In genomic region chr9:26383996-26384395, GRCm38 (mm10) we compare ENCODE assay signal across 17 mouse cellular contexts.
DNase-seq lines count a peak whose midpoint lies in the region; ATAC-seq and TF ChIP-seq lines count a peak whose summit lies in the region.
"Had no signal": no experiment of that assay in that cellular context is flagged by ENCODE, and none has a peak within 500 bp of the region (broad histone marks: within the 10 kb centered on the region; RNA-seq: fewer than 3 reads in every experiment).

No protein-coding gene starts in this region.

- no peak overlapping the region for H3K27ac ChIP-seq in forebrain, postnatal 0 days (ENCODE audit: low read depth, low read length)
- H3K27ac ChIP-seq: embryonic facial prominence, embryonic 10.5 days; kidney, embryonic 15.5 days; liver, embryonic 12.5 days; midbrain, embryonic 13.5 days had no signal

- H3K36me3 ChIP-seq in forebrain, postnatal 0 days (ENCODE audit: insufficient read depth), result no peaks in the 10 kb centered on the region
- H3K36me3 ChIP-seq: embryonic facial prominence, embryonic 10.5 days; G1E; kidney, embryonic 15.5 days; liver, embryonic 12.5 days; midbrain, embryonic 13.5 days had no signal

- no peak for TF ChIP-seq CTCF in brain, embryonic 14.5 days (IDR thresholded peaks at IDR 0.05; ENCODE audit: borderline replicate concordance, extremely low read depth, insufficient read depth, insufficient read length)
- TF ChIP-seq CTCF in forebrain, postnatal 0 days (IDR thresholded peaks at IDR 0.05; ENCODE audit: low read depth), result no peak

- DNase-seq in left cerebral cortex, adult 11 months (ENCODE audit: low spot score), result peak; percentile 7
- no peak for DNase-seq in left cerebral cortex, adult 8-10 months (ENCODE audit: low spot score in 2 of 2)
- peak; percentile 80 for DNase-seq in brain, embryonic 14.5 days (ENCODE audit: low read depth)
- peak; percentile 66 for DNase-seq in forebrain, postnatal 0 days
- DNase-seq in layer of hippocampus, postnatal 14 days (ENCODE audit: low spot score in 2 of 2), result peak; percentile 66 to 91
- no peak for DNase-seq in urinary bladder, adult 2 months (ENCODE audit: low spot score)
- no peak for DNase-seq in thymus, postnatal 10 days (ENCODE audit: low spot score in 2 of 2)
- DNase-seq: adrenal gland, postnatal 36 days; gastrocnemius, postnatal 36 days; lung, embryonic 14.5 days; thymus, adult 2 months had no signal

- no peaks in the 10 kb centered on the region for H3K4me1 ChIP-seq in forebrain, postnatal 0 days (ENCODE audit: insufficient read depth)
- H3K4me1 ChIP-seq: embryonic facial prominence, embryonic 10.5 days; kidney, embryonic 15.5 days; liver, embryonic 12.5 days; midbrain, embryonic 13.5 days had no signal

- peak; percentile 83 for ATAC-seq in forebrain, postnatal 0 days
- ATAC-seq: CD4-positive, CD25-positive, alpha-beta regulatory T cell, adult 4 months; liver, embryonic 12.5 days; midbrain, embryonic 13.5 days had no signal

- H3K4me3 ChIP-seq in forebrain, postnatal 0 days (ENCODE audit: low read depth, low read length), result no peak overlapping the region
- H3K4me3 ChIP-seq: embryonic facial prominence, embryonic 10.5 days; kidney, embryonic 15.5 days; liver, embryonic 12.5 days; midbrain, embryonic 13.5 days had no signal

- no peak for TF ChIP-seq POLR2A in brain, embryonic 14.5 days (IDR thresholded peaks at IDR 0.05; ENCODE audit: borderline replicate concordance, extremely low read depth, insufficient read depth, insufficient read length, poor library complexity, severe bottlenecking)

- H3K9ac ChIP-seq in forebrain, postnatal 0 days, result no peak overlapping the region
- H3K9ac ChIP-seq: kidney, embryonic 15.5 days; liver, embryonic 12.5 days; lung, embryonic 14.5 days; midbrain, embryonic 13.5 days had no signal

- no peaks in the 10 kb centered on the region for H3K9me3 ChIP-seq in forebrain, postnatal 0 days (ENCODE audit: low read length)
- H3K9me3 ChIP-seq: embryonic facial prominence, embryonic 10.5 days; G1E; kidney, embryonic 15.5 days; liver, embryonic 12.5 days; midbrain, embryonic 13.5 days had no signal

- H3K4me2 ChIP-seq in forebrain, postnatal 0 days (ENCODE audit: low read depth), result no peak overlapping the region
- H3K4me2 ChIP-seq: kidney, embryonic 15.5 days; liver, embryonic 12.5 days; lung, embryonic 14.5 days; midbrain, embryonic 13.5 days had no signal

- H3K27me3 ChIP-seq in forebrain, postnatal 0 days (ENCODE audit: insufficient read depth, low read length), result no peaks in the 10 kb centered on the region
- H3K27me3 ChIP-seq: kidney, embryonic 15.5 days; liver, embryonic 12.5 days; midbrain, embryonic 13.5 days had no signal

- 28% methylated on average over 1 of the region's 1 CpGs for WGBS in forebrain, postnatal 0 days

Comparison
In these comparisons a context has a peak if more than half of its experiments do, and no peak if none do; other contexts are left out.
1. DNase-seq: peak in left cerebral cortex, adult 11 months (single experiment), brain, embryonic 14.5 days (single experiment), forebrain, postnatal 0 days (single experiment) and layer of hippocampus, postnatal 14 days (2 of 2); none in left cerebral cortex, adult 8-10 months (0 of 2), urinary bladder, adult 2 months (single experiment) and thymus, postnatal 10 days (0 of 2).